Mouse (Mus musculus) bone marrow macrophage, adult 2 months (primary cell): Measurements from ENCODE around the gene Pim2.

ENCODE experiments used
- CTCF ChIP-seq: IDR thresholded peaks from 2 replicates; pipeline ENCODE4 v1.5.1; 2012; ENCODE audit warnings: low read depth, mild to moderate bottlenecking, low read length, moderate library complexity
- POLR2A ChIP-seq: IDR thresholded peaks from 2 replicates; pipeline ENCODE4 v1.6.1; 2012; ENCODE audit warnings: mild to moderate bottlenecking, low read depth, low read length, borderline replicate concordance

- TF ChIP-seq CTCF (no peak), POLR2A (no peak)
These were observed 50.3 kb downstream of the Pim2 start, which contains the start of gene Eras for GRCm38 (mm10) chrX:7928270-7928790.
